Mouse (Mus musculus): ENCODE measurements at regions not wholly inside any gene's neighbourhood (a gene's known extent, or its start where the extent isn't known, plus 50 kb on each side); places are given as distances from the start of the nearest gene placed in this dataset.

- no peak for ATAC-seq (ENCODE audit: low TSS enrichment)
These were observed 73.2 kb upstream of the Azi2 start for GRCm38 (mm10) chr9:117967080-117967479.

GRCm38 (mm10) chr9:117966326-117966989 lies 73.8 kb upstream of the Azi2 start:
- ATAC-seq (ENCODE audit: low TSS enrichment): peak; percentile 98

- peak; percentile 44; the same call in 1 of the 2 replicates for ATAC-seq (ENCODE audit: low TSS enrichment)
These were observed 77.9 kb upstream of the Azi2 start for GRCm38 (mm10) chr9:117962088-117963030.

GRCm38 (mm10) chr9:117959845-117960244 lies 80.5 kb upstream of the Azi2 start:
- no peak for ATAC-seq (ENCODE audit: low TSS enrichment)

- ATAC-seq (ENCODE audit: low TSS enrichment): no peak
These were observed 83.1 kb upstream of the Azi2 start for GRCm38 (mm10) chr9:117957195-117957594.

DNA sequence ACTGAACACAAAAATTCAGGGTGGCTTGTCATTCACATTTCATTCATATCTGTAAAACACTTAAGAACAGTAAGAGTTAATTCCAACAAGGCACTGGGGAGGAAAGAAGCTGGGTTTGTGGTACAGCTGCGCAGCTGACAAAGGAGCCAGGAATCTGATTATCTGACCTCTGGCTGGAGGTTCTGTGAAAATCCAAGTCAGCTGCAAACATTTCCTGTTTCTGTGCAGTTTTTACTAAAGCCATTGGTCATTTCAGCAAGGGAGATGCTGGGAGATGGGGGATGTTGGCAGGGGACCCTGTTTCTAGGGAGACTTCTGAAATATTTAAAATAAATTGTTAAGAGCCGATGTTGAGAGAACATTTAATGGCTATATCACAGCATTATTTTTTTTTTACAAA lies 83.6 kb upstream of the Azi2 start:
- ATAC-seq (ENCODE audit: low TSS enrichment): no peak

DNA sequence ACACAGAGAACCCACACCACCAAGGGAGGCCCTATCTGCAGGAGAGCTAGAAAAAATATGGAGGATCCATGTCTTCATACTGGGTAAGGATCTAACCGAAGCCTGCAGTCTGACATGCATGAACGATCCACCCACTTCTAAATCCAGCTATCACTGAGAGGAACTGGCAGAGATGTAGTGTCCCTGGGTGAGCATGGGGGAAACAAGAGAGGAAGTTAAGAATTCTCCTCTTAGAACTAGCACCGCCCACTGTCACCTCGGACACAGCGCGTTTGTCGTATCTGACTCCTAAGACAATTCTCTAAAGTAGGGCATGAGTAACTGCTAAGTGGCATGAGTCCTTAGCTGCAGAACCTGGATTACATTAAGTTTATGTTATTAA lies 112.8 kb upstream of the Azi2 start:
- ATAC-seq (ENCODE audit: low TSS enrichment): no peak

DNA sequence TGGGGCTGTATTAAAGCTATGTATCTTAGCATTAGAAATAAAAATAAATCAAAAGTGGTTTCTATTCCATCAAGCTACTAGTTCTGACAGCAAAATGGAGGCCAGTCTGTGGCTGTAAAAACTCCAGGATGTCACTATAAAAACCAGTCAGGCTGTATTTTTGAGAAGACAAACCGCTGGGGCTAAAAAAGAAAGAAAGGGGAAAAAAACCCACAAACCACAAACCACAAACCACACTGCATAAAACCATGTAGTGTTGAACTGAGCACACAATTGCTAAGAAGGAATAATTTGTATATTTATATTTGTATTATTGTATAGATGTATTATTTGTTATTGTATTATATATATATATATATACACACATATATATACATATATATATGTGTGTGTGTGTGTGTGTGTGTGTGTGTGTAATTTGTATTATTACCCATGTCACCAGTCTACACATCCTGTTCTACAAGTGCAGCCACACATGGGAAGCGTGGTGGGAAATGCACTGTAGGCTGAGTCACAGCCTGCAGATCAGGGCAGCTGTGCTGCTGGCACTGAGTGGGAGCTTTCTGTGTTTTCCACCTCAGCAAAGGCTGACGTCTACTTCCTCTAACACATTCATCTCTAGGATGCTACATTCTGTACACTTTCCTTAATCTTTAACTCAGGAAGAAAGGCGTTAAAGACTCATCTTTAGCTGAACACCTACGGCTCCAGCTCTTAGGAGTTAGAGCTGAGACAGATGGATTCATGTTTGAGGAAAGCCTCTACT lies 113.4 kb upstream of the Azi2 start:
- peak; percentile 97 for ATAC-seq (ENCODE audit: low TSS enrichment)

DNA sequence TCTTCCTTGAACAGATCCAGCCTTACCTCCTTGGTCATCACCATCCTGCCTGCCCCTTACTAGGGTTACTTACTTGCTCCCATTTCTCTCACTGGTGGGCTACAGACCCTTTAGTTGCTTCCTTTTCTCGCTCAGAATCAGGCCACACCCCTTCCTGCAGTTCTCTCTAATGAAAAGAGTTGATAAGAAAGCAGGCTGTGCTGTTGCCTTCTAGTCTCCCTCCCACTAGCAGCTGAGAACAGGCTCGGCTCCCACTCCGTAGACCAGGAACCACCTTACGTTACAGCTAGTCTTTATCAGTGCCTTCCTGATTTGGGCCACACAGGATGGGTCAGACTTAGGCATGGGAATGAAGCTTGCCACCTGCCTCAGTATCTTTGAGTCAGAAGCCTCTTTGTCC lies 117.3 kb upstream of the Azi2 start:
- ATAC-seq (ENCODE audit: low TSS enrichment): no peak

DNA sequence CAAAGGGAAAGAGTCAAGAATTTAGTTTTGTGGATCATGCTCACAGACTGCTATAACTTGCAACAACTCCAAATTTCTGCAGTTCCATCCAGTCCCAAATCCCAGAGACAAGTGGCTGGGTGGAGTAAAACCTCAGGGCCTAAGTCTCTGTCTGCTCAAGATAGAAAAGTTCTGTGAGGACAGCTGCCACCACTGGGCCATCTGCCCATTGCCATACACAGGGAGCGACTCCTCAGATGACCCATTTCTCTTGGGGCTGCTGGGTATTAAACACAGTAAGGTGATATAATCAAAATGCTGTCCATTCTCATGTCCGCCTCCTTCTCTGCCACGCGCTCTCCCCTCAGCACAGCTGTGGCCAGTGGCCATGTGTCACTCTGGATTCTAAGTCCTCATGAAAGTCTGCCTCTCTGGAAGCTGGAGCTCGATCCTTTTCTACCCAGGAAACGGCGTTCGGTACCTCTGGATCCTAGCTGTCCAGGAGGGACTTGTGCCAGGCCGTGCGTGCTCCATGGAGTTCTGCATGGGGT lies 132.3 kb upstream of the Azi2 start:
- ATAC-seq (ENCODE audit: low TSS enrichment): peak; percentile 51

- no peak for ATAC-seq (ENCODE audit: low TSS enrichment)
These were observed 135.1 kb upstream of the Azi2 start for GRCm38 (mm10) chr9:117905045-117905747.

- no peak for ATAC-seq (ENCODE audit: low TSS enrichment)
These were observed 135.7 kb upstream of the Azi2 start for GRCm38 (mm10) chr9:117904621-117905020.

DNA sequence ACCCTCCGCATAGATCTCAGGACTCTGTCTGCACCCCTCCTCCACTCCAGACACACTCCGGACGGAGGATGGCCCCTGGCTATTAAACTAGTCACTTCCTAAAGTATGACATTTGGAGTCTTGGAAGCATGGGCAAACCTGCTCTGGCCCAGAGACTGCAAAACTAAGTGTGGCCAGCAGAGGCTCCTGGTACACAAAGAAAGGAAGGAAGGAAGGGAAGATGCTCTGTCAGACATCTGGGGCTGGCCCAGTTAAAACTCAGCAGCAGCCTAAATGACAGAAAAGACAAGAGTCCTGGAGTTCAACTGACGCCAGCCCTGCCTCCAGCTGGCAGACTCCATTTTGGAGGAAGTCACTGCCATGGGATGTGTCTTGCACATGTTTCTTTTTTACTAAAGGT lies 137.3 kb upstream of the Azi2 start:
- peak; percentile 92 for ATAC-seq (ENCODE audit: low TSS enrichment)

DNA sequence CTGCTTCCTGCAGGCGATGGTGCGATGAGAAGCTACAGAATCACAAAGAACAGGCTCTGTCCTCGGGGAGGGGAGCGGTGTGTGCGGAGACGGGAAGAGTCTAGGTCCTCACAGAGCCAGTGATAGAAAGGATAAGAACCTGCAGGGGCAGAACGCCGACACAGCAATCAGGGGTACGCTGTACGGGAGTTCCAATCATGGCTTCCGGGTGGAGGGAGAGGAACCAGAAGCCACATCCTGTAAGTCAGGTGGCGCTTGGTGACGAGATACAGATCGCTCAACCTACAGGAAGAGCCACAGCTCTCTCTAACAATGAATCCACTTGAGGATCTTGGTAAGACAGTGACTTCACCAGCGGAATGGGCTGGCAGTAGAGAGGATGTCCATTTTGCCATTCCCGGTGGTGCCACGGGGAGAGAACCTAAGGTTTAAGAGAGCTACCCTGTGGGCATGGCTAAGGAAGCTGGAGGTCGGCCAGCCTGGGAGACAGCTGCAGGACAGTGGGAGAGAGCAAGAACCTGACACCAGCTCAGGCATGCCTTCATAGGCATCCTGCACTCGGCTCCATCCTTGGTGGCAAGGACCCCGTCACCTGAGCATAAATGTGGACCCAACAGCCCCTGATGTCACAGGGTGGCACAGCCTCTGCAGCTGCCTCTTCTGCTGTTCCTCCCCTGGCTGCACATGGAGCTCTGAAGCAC lies 137.9 kb upstream of the Azi2 start:
- ATAC-seq (ENCODE audit: low TSS enrichment): no peak

- no peak for ATAC-seq (ENCODE audit: low TSS enrichment)
These were observed 139.7 kb upstream of the Azi2 start for GRCm38 (mm10) chr9:117900631-117901030.

DNA sequence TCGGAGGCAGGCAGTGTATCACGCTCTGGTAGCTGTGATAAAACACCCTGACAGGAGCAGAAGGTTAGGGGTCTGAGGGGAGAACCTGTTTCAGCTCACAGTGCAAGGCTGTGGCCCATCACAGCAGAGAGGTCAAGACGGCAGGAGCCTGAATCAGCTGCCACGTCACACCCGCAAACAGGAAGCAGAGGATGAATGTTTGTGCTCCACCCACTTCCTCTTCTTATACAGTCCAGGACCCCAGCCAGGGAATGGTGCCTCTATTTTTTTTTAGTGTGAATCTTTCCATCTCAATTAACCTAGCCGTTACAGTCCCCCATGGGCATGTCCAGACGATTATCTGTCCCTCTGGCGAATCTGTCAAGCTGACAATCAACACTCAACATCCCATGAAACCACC lies 143.8 kb upstream of the Azi2 start:
- ATAC-seq (ENCODE audit: low TSS enrichment): no peak

- ATAC-seq (ENCODE audit: low TSS enrichment): no peak
These were observed 147.7 kb upstream of the Azi2 start for GRCm38 (mm10) chr9:117892601-117893000.

GRCm38 (mm10) chr9:117873172-117873571 lies 167.1 kb upstream of the Azi2 start:
- ATAC-seq (ENCODE audit: low TSS enrichment): no peak

GRCm38 (mm10) chr9:117872387-117873081 lies 167.8 kb upstream of the Azi2 start:
- ATAC-seq (ENCODE audit: low TSS enrichment): peak; percentile 50

DNA sequence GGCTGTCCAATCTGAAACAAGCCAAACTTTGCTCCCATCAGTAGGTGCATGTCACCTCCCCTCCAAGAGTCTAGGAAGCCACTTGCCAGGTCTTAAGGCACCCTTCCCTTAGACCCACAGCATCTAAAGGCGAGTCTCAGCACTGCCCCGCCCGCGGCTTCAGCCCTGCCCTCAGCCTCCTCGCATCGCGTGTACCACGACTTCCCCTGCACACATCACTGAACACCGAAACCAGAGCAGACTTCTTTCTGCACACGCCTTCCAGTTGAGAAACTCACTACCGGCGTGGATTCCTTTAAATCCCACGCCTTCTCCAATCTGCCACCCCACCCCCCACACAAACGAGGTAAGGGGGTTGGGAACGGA lies 168.3 kb upstream of the Azi2 start:
- ATAC-seq (ENCODE audit: low TSS enrichment): peak; percentile 60

All from frontal cortex, adult (tissue).